Mouse (Mus musculus) limb, embryonic 12.5 days (tissue): ENCODE results near the gene Gm20388. TPM values are rescaled to one million over a fixed set of nuclear protein-coding genes. Genes with fewer than 3 reads are reported as not detected.

ENCODE experiments used
- ATAC-seq: fragments of 200-750 bp; cut with Nextera tagmentation; 2 replicates; pipeline ENCODE4 v1.8.0; 2017; ENCODE audit warnings: low read depth, moderate TSS enrichment; ENCODE audit not compliant: insufficient number of reproducible peaks, insufficient read depth, low FRiP score, low TSS enrichment
- H3K27ac ChIP-seq: fragments of 300-500 bp; sonication (generic); 2 replicates; pipeline ENCODE4 v1.5.1; 2016; ENCODE audit warnings: mild to moderate bottlenecking, moderate library complexity
- H3K27me3 ChIP-seq: fragments of 300-500 bp; sonication (generic); 2 replicates; pipeline ENCODE4 v1.6.1; 2016; ENCODE audit warnings: mild to moderate bottlenecking, moderate library complexity
- H3K36me3 ChIP-seq: fragments of 300-500 bp; sonication (generic); 2 replicates; pipeline ENCODE4 v1.6.1; 2016; ENCODE audit warnings: mild to moderate bottlenecking, moderate library complexity
- H3K4me1 ChIP-seq: fragments of 300-500 bp; sonication (generic); replicated peaks from 2 replicates; pipeline ENCODE4 v1.6.1; 2016
- H3K4me2 ChIP-seq: fragments of 300-500 bp; sonication (generic); 2 replicates; pipeline ENCODE4 v1.6.1; 2016; ENCODE audit warnings: mild to moderate bottlenecking, moderate library complexity
- H3K4me3 ChIP-seq: fragments of 300-500 bp; sonication (generic); replicated peaks from 2 replicates; pipeline ENCODE4 v1.5.1; 2016; ENCODE audit warnings: mild to moderate bottlenecking
- H3K9ac ChIP-seq: fragments of 300-500 bp; sonication (generic); replicated peaks from 2 replicates; pipeline ENCODE4 v1.6.1; 2016; ENCODE audit warnings: mild to moderate bottlenecking, moderate library complexity
- H3K9me3 ChIP-seq: fragments of 300-500 bp; sonication (generic); 2 replicates; pipeline ENCODE4 v1.6.1; 2016; ENCODE audit warnings: mild to moderate bottlenecking, moderate library complexity
- WGBS: fragments of 180-500 bp; shearing (Covaris S2); methylation state at CpG from one replicate; pipeline ENCODE4 v1.1.7; 2016; 5-methylcytosine and 5-hydroxymethylcytosine counted together
- polyA plus RNA-seq: library from polyadenylated mRNA; unstranded; fragments of >200 nt; fragmentation: Nextera tagmentation; extraction: Ambion mirVana; gene quantifications from 2 replicates; pipeline ENCODE4 v1.2.1, GENCODE M21; 2016

Gm20388 gene
- polyA plus RNA-seq, 1 experiment from 2014 or later = not detected

GRCm38 (mm10) chr8:120228781-120229573 lies 318.3 kb downstream of the Gm20388 start:
- peaks cover 4% of the 10 kb centered on the region; the same call in 1 of the 2 replicates for H3K36me3 ChIP-seq
- peaks cover 91% of the 10 kb centered on the region for H3K4me1 ChIP-seq
- no peak for ATAC-seq
- no peaks in the 10 kb centered on the region for H3K9me3 ChIP-seq
- H3K4me3 ChIP-seq = peak overlapping the region; percentile 72
- H3K27me3 ChIP-seq = peaks cover 8% of the 10 kb centered on the region; the same call in 1 of the 2 replicates
- H3K27ac ChIP-seq = 0 out of 2 replicates have a peak overlapping the region, but pooled peaks have one; percentile 17
- WGBS = under 1% methylated on average over 121 of the region's 125 CpGs
- peak overlapping the region; percentile 99 for H3K4me2 ChIP-seq
- H3K9ac ChIP-seq = peak overlapping the region; percentile 84

GRCm38 (mm10) chr8:120229574-120229916 lies 318.9 kb downstream of the Gm20388 start:
- peaks cover 8% of the 10 kb centered on the region; the same call in 1 of the 2 replicates for H3K27me3 ChIP-seq
- 2% methylated on average over 22 of the region's 22 CpGs for WGBS
- peak overlapping the region; percentile 72 for H3K4me3 ChIP-seq
- no peak for ATAC-seq
- H3K4me1 ChIP-seq = peaks cover 91% of the 10 kb centered on the region
- H3K9ac ChIP-seq = peak overlapping the region; percentile 84
- peaks cover 4% of the 10 kb centered on the region; the same call in 1 of the 2 replicates for H3K36me3 ChIP-seq
- peak overlapping the region; percentile 99 for H3K4me2 ChIP-seq
- H3K9me3 ChIP-seq = no peaks in the 10 kb centered on the region
- H3K27ac ChIP-seq = 0 out of 2 replicates have a peak overlapping the region, but pooled peaks have one; percentile 17

- H3K9ac ChIP-seq = peak overlapping the region; percentile 84
- peak overlapping the region; percentile 99 for H3K4me2 ChIP-seq
- 4% methylated on average over 22 of the region's 22 CpGs for WGBS
- ATAC-seq = no peak
- peaks cover 8% of the 10 kb centered on the region; the same call in 1 of the 2 replicates for H3K27me3 ChIP-seq
- peaks cover 91% of the 10 kb centered on the region for H3K4me1 ChIP-seq
- no peaks in the 10 kb centered on the region for H3K9me3 ChIP-seq
- H3K27ac ChIP-seq = no peak overlapping the region
- H3K4me3 ChIP-seq = peak overlapping the region; percentile 72
- H3K36me3 ChIP-seq = peaks cover 4% of the 10 kb centered on the region; the same call in 1 of the 2 replicates
These were observed 319.4 kb downstream of the Gm20388 start for GRCm38 (mm10) chr8:120230081-120230480.

GRCm38 (mm10) chr8:120230715-120231614 lies 320.3 kb downstream of the Gm20388 start:
- no peak for ATAC-seq
- Histone ChIP-seq H3K36me3 (peaks cover 13% of the 10 kb centered on the region), H3K9ac (peak overlapping the region; percentile 84), H3K27ac (no peak overlapping the region), H3K4me2 (peak overlapping the region; percentile 99), H3K27me3 (peaks cover 8% of the 10 kb centered on the region; the same call in 1 of the 2 replicates), H3K9me3 (no peaks in the 10 kb centered on the region), H3K4me1 (peaks cover 87% of the 10 kb centered on the region), H3K4me3 (peak overlapping the region; percentile 72)
- 14% methylated on average over 18 of the region's 18 CpGs for WGBS

- Histone ChIP-seq H3K36me3 (peaks cover 22% of the 10 kb centered on the region), H3K9ac (peak overlapping the region; percentile 84), H3K4me1 (peaks cover 78% of the 10 kb centered on the region), H3K4me2 (peak overlapping the region; percentile 99), H3K9me3 (no peaks in the 10 kb centered on the region), H3K27me3 (peaks cover 8% of the 10 kb centered on the region; the same call in 1 of the 2 replicates), H3K27ac (no peak overlapping the region), H3K4me3 (peak overlapping the region; percentile 72)
- ATAC-seq = no peak
- WGBS = 58% methylated on average over 3 of the region's 3 CpGs
These were observed 321.2 kb downstream of the Gm20388 start for GRCm38 (mm10) chr8:120231870-120232269.

- H3K9me3 ChIP-seq = no peaks in the 10 kb centered on the region
- peak overlapping the region; percentile 84; the same call in 1 of the 2 replicates for H3K9ac ChIP-seq
- H3K4me2 ChIP-seq = peak overlapping the region; percentile 99
- peaks cover 8% of the 10 kb centered on the region; the same call in 1 of the 2 replicates for H3K27me3 ChIP-seq
- 0 out of 2 replicates have a peak overlapping the region, but pooled peaks have one; percentile 13 for H3K27ac ChIP-seq
- H3K4me1 ChIP-seq = peaks cover 73% of the 10 kb centered on the region
- ATAC-seq = no peak
- peaks cover 25% of the 10 kb centered on the region for H3K36me3 ChIP-seq
- peak overlapping the region; percentile 72 for H3K4me3 ChIP-seq
- WGBS = 39% methylated on average over 4 of the region's 4 CpGs
These were observed 321.8 kb downstream of the Gm20388 start for GRCm38 (mm10) chr8:120232398-120232797.

GRCm38 (mm10) chr8:120232913-120233312 lies 322.3 kb downstream of the Gm20388 start:
- peaks cover 68% of the 10 kb centered on the region for H3K4me1 ChIP-seq
- H3K9me3 ChIP-seq = no peaks in the 10 kb centered on the region
- peak overlapping the region; percentile 72 for H3K4me3 ChIP-seq
- ATAC-seq = no peak
- peaks cover 30% of the 10 kb centered on the region for H3K36me3 ChIP-seq
- peak overlapping the region; percentile 84; the same call in 1 of the 2 replicates for H3K9ac ChIP-seq
- peaks cover 8% of the 10 kb centered on the region; the same call in 1 of the 2 replicates for H3K27me3 ChIP-seq
- peak overlapping the region; percentile 99 for H3K4me2 ChIP-seq
- H3K27ac ChIP-seq = 0 out of 2 replicates have a peak overlapping the region, but pooled peaks have one; percentile 13
- WGBS = 17% methylated on average over 13 of the region's 13 CpGs

GRCm38 (mm10) chr8:120234457-120234856 lies 323.8 kb downstream of the Gm20388 start:
- Histone ChIP-seq H3K9me3 (no peaks in the 10 kb centered on the region), H3K27me3 (peaks cover 1% of the 10 kb centered on the region; the same call in 1 of the 2 replicates), H3K4me1 (peaks cover 61% of the 10 kb centered on the region), H3K36me3 (peaks cover 46% of the 10 kb centered on the region), H3K27ac (peak overlapping the region; percentile 62), H3K9ac (0 out of 2 replicates have a peak overlapping the region, but pooled peaks have one; percentile 3), H3K4me2 (peak overlapping the region; percentile 99), H3K4me3 (0 out of 2 replicates have a peak overlapping the region, but pooled peaks have one; percentile 6)
- ATAC-seq = no peak
- WGBS = 61% methylated on average over 12 of the region's 12 CpGs

- Histone ChIP-seq H3K4me2 (peak overlapping the region; percentile 99), H3K9me3 (no peaks in the 10 kb centered on the region), H3K4me1 (peaks cover 57% of the 10 kb centered on the region), H3K4me3 (0 out of 2 replicates have a peak overlapping the region, but pooled peaks have one; percentile 6), H3K27me3 (no peaks in the 10 kb centered on the region), H3K9ac (0 out of 2 replicates have a peak overlapping the region, but pooled peaks have one; percentile 3), H3K36me3 (peaks cover 50% of the 10 kb centered on the region), H3K27ac (peak overlapping the region; percentile 62)
- ATAC-seq = no peak
- WGBS = 52% methylated on average over 8 of the region's 8 CpGs
These were observed 324.2 kb downstream of the Gm20388 start for GRCm38 (mm10) chr8:120234866-120235265.

GRCm38 (mm10) chr8:120243222-120243621 lies 332.6 kb downstream of the Gm20388 start:
- Histone ChIP-seq H3K27ac (no peak overlapping the region), H3K9ac (no peak overlapping the region), H3K4me3 (no peak overlapping the region), H3K9me3 (peaks cover 10% of the 10 kb centered on the region; the same call in 1 of the 2 replicates), H3K4me1 (no peaks in the 10 kb centered on the region), H3K4me2 (no peak overlapping the region), H3K36me3 (peaks cover 56% of the 10 kb centered on the region), H3K27me3 (no peaks in the 10 kb centered on the region)
- WGBS = 94% methylated on average over 4 of the region's 4 CpGs
- no peak for ATAC-seq
